Mouse (Mus musculus) MEL (cell line): ENCODE data around the gene Rab20. TPM values are rescaled to one million over a fixed set of nuclear protein-coding genes. Genes with fewer than 3 reads are reported as not detected.

Experiments
- DNase-seq: peaks from one replicate; pipeline ENCODE4 v3.0.0; 2011; ENCODE audit warnings: low read depth, low spot score
- H3K27ac ChIP-seq: 2 replicates; pipeline ENCODE4 v1.5.1; 2012; ENCODE audit warnings: low read depth, mild to moderate bottlenecking, control low read depth, low read length, moderate library complexity; ENCODE audit not compliant: control insufficient read depth
- H3K27me3 ChIP-seq, 2 experiments: fragments of 150-350 bp in 1 of 2; sonication (generic) in 1 of 2; 2 replicates each; pipeline ENCODE4 v1.6.1; 2012; ENCODE audit warnings: low read length in 2 of 2, mild to moderate bottlenecking in 2 of 2, improper control_type of control experiment in 1 of 2, moderate library complexity in 1 of 2; ENCODE audit not compliant: insufficient read depth in 2 of 2, control insufficient read depth in 1 of 2
- H3K36me3 ChIP-seq, 2 experiments: 2 replicates each; pipeline ENCODE4 v1.6.1; 2012 to 2014; ENCODE audit warnings: low read length in 2 of 2, improper control_type of control experiment in 1 of 2, inconsistent platforms in 1 of 2, mild to moderate bottlenecking in 1 of 2; ENCODE audit not compliant: insufficient read depth in 2 of 2, control insufficient read depth in 1 of 2
- H3K4me1 ChIP-seq, 2 experiments: fragments of 150-350 bp in 1 of 2; sonication (generic) in 1 of 2; 2 replicates each; pipeline ENCODE4 v1.6.1; 2012; ENCODE audit warnings: low read length in 2 of 2, improper control_type of control experiment in 1 of 2, mild to moderate bottlenecking in 1 of 2; ENCODE audit not compliant: insufficient read depth in 2 of 2, control insufficient read depth in 1 of 2
- H3K4me3 ChIP-seq, 2 experiments: fragments of 150-350 bp in 1 of 2; sonication (generic) in 1 of 2; 2 replicates each; pipeline ENCODE4 v1.5.1; 2012; ENCODE audit warnings: low read depth in 2 of 2, low read length in 2 of 2, mild to moderate bottlenecking in 2 of 2, moderate library complexity in 2 of 2, control low read depth in 1 of 2, improper control_type of control experiment in 1 of 2; ENCODE audit not compliant: control insufficient read depth in 1 of 2, insufficient read depth in 1 of 2
- H3K79me2 ChIP-seq: 2 replicates; pipeline ENCODE4 v1.6.1; 2012; ENCODE audit warnings: mild to moderate bottlenecking, low read length, moderate library complexity; ENCODE audit not compliant: control insufficient read depth, poor library complexity, insufficient read depth
- H3K9ac ChIP-seq: 2 replicates; pipeline ENCODE4 v1.6.1; 2012; ENCODE audit warnings: low read depth, mild to moderate bottlenecking, control low read depth, low read length, moderate library complexity; ENCODE audit not compliant: control insufficient read depth, poor library complexity, severe bottlenecking
- H3K9me3 ChIP-seq: fragments of 150-350 bp; sonication (generic); replicated peaks from 2 replicates; pipeline ENCODE4 v1.6.1; 2012; ENCODE audit warnings: mild to moderate bottlenecking, low read length, improper control_type of control experiment, moderate library complexity; ENCODE audit not compliant: insufficient read depth
- BHLHE40 ChIP-seq: IDR thresholded peaks from 2 replicates; pipeline ENCODE4 v1.6.1; 2012; ENCODE audit warnings: low read depth, mild to moderate bottlenecking, inconsistent platforms, low read length, improper control_type of control experiment, borderline replicate concordance
- ELF1 ChIP-seq: IDR thresholded peaks from 2 replicates; pipeline ENCODE4 v1.6.1; 2014; ENCODE audit warnings: low read depth, mild to moderate bottlenecking, inconsistent platforms, low read length, improper control_type of control experiment, moderate library complexity
- ETS1 ChIP-seq: IDR thresholded peaks from 2 replicates; pipeline ENCODE4 v1.6.1; 2012; ENCODE audit warnings: low read depth, mild to moderate bottlenecking, inconsistent platforms, low read length, improper control_type of control experiment, moderate library complexity
- GABPA ChIP-seq: IDR thresholded peaks from 2 replicates; pipeline ENCODE4 v1.6.1; 2012; ENCODE audit warnings: low read depth, mild to moderate bottlenecking, inconsistent platforms, low read length, improper control_type of control experiment, moderate library complexity
- JUND ChIP-seq: IDR thresholded peaks from 2 replicates; pipeline ENCODE4 v1.6.1; 2011; ENCODE audit warnings: low read depth, mild to moderate bottlenecking, improper control_type of control experiment, low read length
- MAX ChIP-seq: IDR thresholded peaks from 2 replicates; pipeline ENCODE4 v1.6.1; 2011; ENCODE audit warnings: low read length, improper control_type of control experiment
- MXI1 ChIP-seq: IDR thresholded peaks from 2 replicates; pipeline ENCODE4 v1.6.1; 2011; ENCODE audit warnings: mild to moderate bottlenecking, low read depth, low read length, improper control_type of control experiment
- MYB ChIP-seq: IDR thresholded peaks from 2 replicates; pipeline ENCODE4 v1.6.1; 2011; ENCODE audit warnings: mild to moderate bottlenecking, low read depth, low read length, improper control_type of control experiment
- MYC ChIP-seq: IDR thresholded peaks from 2 replicates; pipeline ENCODE4 v1.6.1; 2011; ENCODE audit warnings: low read depth, mild to moderate bottlenecking, low read length, improper control_type of control experiment, moderate library complexity
- NELFE ChIP-seq: IDR thresholded peaks from 2 replicates; pipeline ENCODE4 v1.6.1; 2011; ENCODE audit warnings: low read depth, low read length, improper control_type of control experiment
- POLR2AphosphoS5 ChIP-seq: IDR thresholded peaks from 2 replicates; pipeline ENCODE4 v1.6.1; 2012; ENCODE audit warnings: low read depth, borderline replicate concordance, mild to moderate bottlenecking, inconsistent platforms, low read length, moderate library complexity, mixed read lengths
- RAD21 ChIP-seq: IDR thresholded peaks from 2 replicates; pipeline ENCODE4 v1.6.1; 2011; ENCODE audit warnings: mild to moderate bottlenecking, low read depth, low read length, improper control_type of control experiment
- SIN3A ChIP-seq: IDR thresholded peaks from 2 replicates; pipeline ENCODE4 v1.6.1; 2012; ENCODE audit warnings: low read length, improper control_type of control experiment, inconsistent platforms
- TCF12 ChIP-seq: IDR thresholded peaks from 2 replicates; pipeline ENCODE4 v1.6.1; 2014; ENCODE audit warnings: low read depth, mild to moderate bottlenecking, inconsistent platforms, low read length, improper control_type of control experiment, moderate library complexity
- ZC3H11A ChIP-seq: IDR thresholded peaks from 2 replicates; pipeline ENCODE4 v1.6.1; 2012; ENCODE audit warnings: low read depth, mild to moderate bottlenecking, inconsistent platforms, low read length, improper control_type of control experiment
- ZMIZ1 ChIP-seq: IDR thresholded peaks from 2 replicates; pipeline ENCODE4 v1.6.1; 2012; ENCODE audit warnings: low read depth, mild to moderate bottlenecking, inconsistent platforms, low read length, improper control_type of control experiment, moderate library complexity
- ZNF384 ChIP-seq: IDR thresholded peaks from 2 replicates; pipeline ENCODE4 v1.6.1; 2012; ENCODE audit warnings: low read depth, mild to moderate bottlenecking, inconsistent platforms, low read length, improper control_type of control experiment
- polyA plus RNA-seq, 2 experiments: library from polyadenylated mRNA; stranded (reverse) in 1 of 2; unstranded in 1 of 2; fragments of >175 nt in 1 of 2; fragments of >200 nt in 1 of 2; gene quantifications; 2 replicates each; pipeline versions ENCODE4 v1.2.1 to v1.2.4; 2012; ENCODE audit warnings: low replicate concordance in 2 of 2, low read depth in 1 of 2; ENCODE audit not compliant: insufficient read length in 2 of 2, insufficient read depth in 1 of 2, missing spikeins in 1 of 2
- total RNA-seq: library from RNA; depleted of rRNA; stranded (reverse); fragments of 300-350 nt; gene quantifications from 2 replicates; pipeline ENCODE4 v1.2.3, GENCODE M21; 2012

Rab20 gene
- total and polyA plus RNA-seq, 3 experiments: 9.5 to 10.4 TPM; not detected in 1

DNA sequence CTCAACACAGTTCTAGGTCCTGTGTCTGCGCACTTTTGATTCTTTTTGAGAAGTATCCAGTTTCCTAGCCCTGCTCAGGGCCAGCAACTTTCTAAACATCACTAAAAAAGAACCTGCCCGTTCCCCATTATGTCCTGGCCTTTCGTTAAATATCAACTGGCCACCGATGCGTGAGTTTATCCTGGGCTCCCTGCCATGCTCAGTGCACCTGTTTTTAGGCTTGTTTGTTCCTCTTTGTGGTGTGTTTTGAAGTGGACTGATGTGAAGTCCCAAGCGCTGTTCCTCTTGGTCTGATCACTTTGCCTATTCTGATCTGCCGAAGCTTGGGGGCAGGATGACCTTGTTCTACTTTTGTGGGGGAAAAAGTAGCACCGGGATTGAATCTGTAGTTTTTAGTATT, 7.2 kb downstream of the Rab20 start:
- H3K27me3 ChIP-seq: no peaks in the 10 kb centered on the region

DNA sequence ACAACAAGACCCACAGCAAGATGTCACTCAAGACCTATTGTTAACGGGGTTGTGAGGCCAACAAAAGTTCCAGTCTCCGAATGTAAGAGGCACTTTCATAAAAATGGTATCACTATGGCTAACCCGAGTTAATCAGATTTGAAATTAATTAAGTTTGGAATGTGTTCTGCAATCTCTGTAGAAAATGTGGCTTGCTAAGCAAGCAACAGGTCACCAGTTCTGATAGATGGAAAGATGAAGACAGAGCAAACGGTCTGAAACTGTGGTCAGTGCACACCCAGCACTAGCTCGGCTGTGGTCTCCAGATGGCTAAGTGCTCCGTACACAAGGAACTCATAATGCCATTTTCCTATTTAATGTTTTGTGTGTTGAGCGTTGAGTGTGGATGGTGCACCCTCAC, 7.8 kb downstream of the Rab20 start:
- no peak for TF ChIP-seq JUND
- no peak for TF ChIP-seq GABPA
- TF ChIP-seq BHLHE40: no peak
- TF ChIP-seq ELF1: no peak
- no peak for TF ChIP-seq MAX
- no peak for TF ChIP-seq SIN3A
- TF ChIP-seq RAD21: no peak
- no peak for TF ChIP-seq ETS1
- TF ChIP-seq ZMIZ1: no peak
- no peak for TF ChIP-seq MXI1
- H3K79me2 ChIP-seq: peaks cover 3% of the 10 kb centered on the region; the same call in 1 of the 2 replicates

More for the DNA sequence above, 7.2 kb downstream of the Rab20 start:
- Histone ChIP-seq H3K27ac (no peak overlapping the region), H3K4me1 (no peaks in the 10 kb centered on the region), H3K36me3 (no peaks in the 10 kb centered on the region), H3K9me3 (no peaks in the 10 kb centered on the region), H3K79me2 (peaks cover 3% of the 10 kb centered on the region; the same call in 1 of the 2 replicates), H3K4me3 (no peak overlapping the region), H3K9ac (no peak overlapping the region)
- TF ChIP-seq ZNF384 (no peak), POLR2AphosphoS5 (no peak), MYB (no peak), TCF12 (no peak), ZC3H11A (no peak), MYC (no peak), BHLHE40 (no peak), JUND (no peak), NELFE (no peak)
- DNase-seq: no peak

More for the DNA sequence above, 7.8 kb downstream of the Rab20 start:
- Histone ChIP-seq H3K4me1 (no peaks in the 10 kb centered on the region), H3K27ac (no peak overlapping the region), H3K9me3 (no peaks in the 10 kb centered on the region), H3K27me3 (no peaks in the 10 kb centered on the region), H3K9ac (no peak overlapping the region), H3K36me3 (no peaks in the 10 kb centered on the region), H3K4me3 (no peak overlapping the region)
- DNase-seq: no peak
